Mouse (Mus musculus) midbrain, embryonic 12.5 days (tissue): ENCODE measurements around the gene Usp2. TPM values are rescaled to one million over a fixed set of nuclear protein-coding genes. Genes with fewer than 3 reads are reported as not detected.

Experiments used
- ATAC-seq: fragments of 200-750 bp; cut with Nextera tagmentation; 2 replicates; pipeline ENCODE4 v1.8.0; 2017; ENCODE audit warnings: low read depth, moderate TSS enrichment, moderate library complexity; ENCODE audit not compliant: low FRiP score
- H3K27ac ChIP-seq: fragments of 300-500 bp; sonication (generic); replicated peaks from 2 replicates; pipeline ENCODE4 v1.5.1; 2016; ENCODE audit warnings: mild to moderate bottlenecking
- H3K27me3 ChIP-seq: fragments of 300-500 bp; sonication (generic); 2 replicates; pipeline ENCODE4 v1.6.1; 2016; ENCODE audit warnings: mild to moderate bottlenecking
- H3K36me3 ChIP-seq: fragments of 300-500 bp; sonication (generic); 2 replicates; pipeline ENCODE4 v1.6.1; 2016
- H3K4me1 ChIP-seq: fragments of 300-500 bp; sonication (generic); 2 replicates; pipeline ENCODE4 v1.6.1; 2016
- H3K4me2 ChIP-seq: fragments of 300-500 bp; sonication (generic); replicated peaks from 2 replicates; pipeline ENCODE4 v1.6.1; 2016; ENCODE audit warnings: mild to moderate bottlenecking, moderate library complexity
- H3K4me3 ChIP-seq: fragments of 300-500 bp; sonication (generic); 2 replicates; pipeline ENCODE4 v1.5.1; 2016; ENCODE audit warnings: mild to moderate bottlenecking
- H3K9ac ChIP-seq: fragments of 300-500 bp; sonication (generic); replicated peaks from 2 replicates; pipeline ENCODE4 v1.6.1; 2016; ENCODE audit warnings: mild to moderate bottlenecking, moderate library complexity
- H3K9me3 ChIP-seq: fragments of 300-500 bp; sonication (generic); 2 replicates; pipeline ENCODE4 v1.6.1; 2016; ENCODE audit warnings: mild to moderate bottlenecking
- WGBS: fragments of 180-500 bp; shearing (Covaris S2); methylation state at CpG from one replicate; pipeline ENCODE4 v1.1.7; 2016; 5-methylcytosine and 5-hydroxymethylcytosine counted together
- polyA plus RNA-seq: library from polyadenylated mRNA; unstranded; fragments of >200 nt; fragmentation: Nextera tagmentation; extraction: Ambion mirVana; gene quantifications from 2 replicates; pipeline ENCODE4 v1.2.1, GENCODE M21; 2016

Usp2 gene
- polyA plus RNA-seq, 1 experiment from 2014 or later: 6.4 TPM

GRCm38 (mm10) chr9:44079997-44080780 is 13.4 kb downstream of the Usp2 start:
- Histone ChIP-seq H3K27ac (no peak overlapping the region), H3K9ac (no peak overlapping the region), H3K4me3 (no peak overlapping the region), H3K9me3 (no peaks in the 10 kb centered on the region), H3K4me1 (peaks cover 40% of the 10 kb centered on the region), H3K4me2 (no peak overlapping the region), H3K36me3 (no peaks in the 10 kb centered on the region), H3K27me3 (peaks cover 67% of the 10 kb centered on the region)
- WGBS: 78% methylated on average over 10 of the region's 10 CpGs
- no peak for ATAC-seq

DNA sequence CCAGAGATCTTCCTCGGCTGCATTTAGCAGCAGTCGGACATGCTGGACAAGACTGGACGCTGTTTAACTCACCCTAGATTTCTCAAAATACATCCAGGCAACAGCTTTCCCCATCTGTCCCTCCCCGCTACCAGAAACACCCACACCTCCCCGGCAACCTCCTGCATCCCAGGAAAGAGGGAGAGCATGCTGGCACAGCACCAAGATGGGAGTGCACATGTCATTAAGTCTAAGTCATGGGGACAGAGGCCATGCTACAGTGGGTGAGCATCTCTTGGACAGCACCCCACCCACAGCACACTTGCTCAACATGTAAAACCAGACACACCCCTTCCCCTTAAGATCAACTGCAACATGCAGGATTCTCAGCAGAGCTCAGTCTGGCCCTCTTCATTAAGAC is 14.1 kb downstream of the Usp2 start:
- Histone ChIP-seq H3K4me3 (no peak overlapping the region), H3K9ac (no peak overlapping the region), H3K4me2 (no peak overlapping the region), H3K27me3 (peaks cover 74% of the 10 kb centered on the region), H3K36me3 (no peaks in the 10 kb centered on the region), H3K4me1 (peaks cover 47% of the 10 kb centered on the region), H3K27ac (no peak overlapping the region), H3K9me3 (no peaks in the 10 kb centered on the region)
- no peak for ATAC-seq
- 90% methylated on average over 5 of the region's 5 CpGs for WGBS

GRCm38 (mm10) chr9:44081581-44081980 is 14.8 kb downstream of the Usp2 start:
- Histone ChIP-seq H3K4me2 (no peak overlapping the region), H3K27ac (no peak overlapping the region), H3K27me3 (peaks cover 75% of the 10 kb centered on the region), H3K9me3 (no peaks in the 10 kb centered on the region), H3K4me3 (no peak overlapping the region), H3K9ac (no peak overlapping the region), H3K36me3 (no peaks in the 10 kb centered on the region), H3K4me1 (peaks cover 50% of the 10 kb centered on the region)
- ATAC-seq: no peak
- WGBS: 71% methylated on average over 5 of the region's 5 CpGs

GRCm38 (mm10) chr9:44082266-44082665 is 15.4 kb downstream of the Usp2 start:
- Histone ChIP-seq H3K4me2 (no peak overlapping the region), H3K9me3 (no peaks in the 10 kb centered on the region), H3K4me3 (no peak overlapping the region), H3K9ac (no peak overlapping the region), H3K27me3 (peaks cover 82% of the 10 kb centered on the region), H3K27ac (no peak overlapping the region), H3K36me3 (no peaks in the 10 kb centered on the region), H3K4me1 (peaks cover 48% of the 10 kb centered on the region)
- WGBS: 95% methylated on average over 5 of the region's 5 CpGs
- ATAC-seq: no peak

- WGBS: 8% methylated on average over 23 of the region's 23 CpGs
- ATAC-seq: no peak
- H3K27me3 ChIP-seq: peaks cover 87% of the 10 kb centered on the region
Observed at GRCm38 (mm10) chr9:44083392-44084121, 16.7 kb downstream of the Usp2 start.

GRCm38 (mm10) chr9:44084236-44084635 is 17.4 kb downstream of the Usp2 start:
- H3K36me3 ChIP-seq: no peaks in the 10 kb centered on the region
- H3K4me1 ChIP-seq: peaks cover 48% of the 10 kb centered on the region
- 1% methylated on average over 14 of the region's 14 CpGs for WGBS
- H3K9me3 ChIP-seq: no peaks in the 10 kb centered on the region
- no peak overlapping the region for H3K27ac ChIP-seq
- ATAC-seq: peak; percentile 20; the same call in 1 of the 2 replicates
- peaks cover 85% of the 10 kb centered on the region for H3K27me3 ChIP-seq
- peak overlapping the region; percentile 60 for H3K4me3 ChIP-seq
- H3K9ac ChIP-seq: peak overlapping the region; percentile 72; the same call in 1 of the 2 replicates
- peak overlapping the region; percentile 98 for H3K4me2 ChIP-seq

More at GRCm38 (mm10) chr9:44083392-44084121, 16.7 kb downstream of the Usp2 start:
- Histone ChIP-seq H3K36me3 (no peaks in the 10 kb centered on the region), H3K9ac (0 out of 2 replicates have a peak overlapping the region, but pooled peaks have one; percentile 11), H3K9me3 (no peaks in the 10 kb centered on the region), H3K4me1 (peaks cover 55% of the 10 kb centered on the region), H3K4me2 (peak overlapping the region; percentile 98), H3K4me3 (peak overlapping the region; percentile 60), H3K27ac (no peak overlapping the region)

- under 1% methylated on average over 62 of the region's 62 CpGs for WGBS
- ATAC-seq: peak; percentile 83
- no peaks in the 10 kb centered on the region for H3K36me3 ChIP-seq
- H3K9me3 ChIP-seq: no peaks in the 10 kb centered on the region
- H3K9ac ChIP-seq: peak overlapping the region; percentile 72
- H3K4me3 ChIP-seq: peak overlapping the region; percentile 60
- peak overlapping the region; percentile 98 for H3K4me2 ChIP-seq
- peaks cover 45% of the 10 kb centered on the region for H3K4me1 ChIP-seq
- peaks cover 82% of the 10 kb centered on the region for H3K27me3 ChIP-seq
- H3K27ac ChIP-seq: no peak overlapping the region
Observed at GRCm38 (mm10) chr9:44084659-44085229, 17.9 kb downstream of the Usp2 start.

DNA sequence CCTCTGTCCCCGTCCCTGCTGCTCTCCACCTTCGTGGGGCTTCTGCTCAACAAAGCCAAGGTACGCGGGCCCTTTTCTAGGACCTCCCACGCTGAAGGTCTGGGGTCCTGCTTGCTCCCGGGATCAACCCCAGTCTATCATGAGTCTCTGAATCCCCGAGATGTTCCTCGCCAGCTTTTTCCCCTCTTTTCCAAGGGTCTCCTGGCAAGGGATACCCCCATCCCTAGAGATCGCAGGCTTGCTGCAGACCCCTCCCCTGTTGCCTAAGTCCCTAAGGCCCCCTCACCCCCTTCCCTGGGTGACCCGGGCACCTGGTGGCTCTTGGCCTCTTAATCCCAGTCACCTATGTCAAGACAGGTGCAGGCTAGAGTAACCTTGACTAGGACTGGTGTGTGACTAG is 18.5 kb downstream of the Usp2 start:
- no peaks in the 10 kb centered on the region for H3K9me3 ChIP-seq
- H3K4me2 ChIP-seq: peak overlapping the region; percentile 98
- H3K9ac ChIP-seq: peak overlapping the region; percentile 72
- peaks cover 45% of the 10 kb centered on the region for H3K4me1 ChIP-seq
- H3K36me3 ChIP-seq: no peaks in the 10 kb centered on the region
- no peak for ATAC-seq
- H3K27ac ChIP-seq: no peak overlapping the region
- H3K4me3 ChIP-seq: peak overlapping the region; percentile 60
- peaks cover 80% of the 10 kb centered on the region for H3K27me3 ChIP-seq
- 2% methylated on average over 10 of the region's 10 CpGs for WGBS

- no peak overlapping the region for H3K27ac ChIP-seq
- H3K4me3 ChIP-seq: peak overlapping the region; percentile 60; the same call in 1 of the 2 replicates
- no peaks in the 10 kb centered on the region for H3K9me3 ChIP-seq
- no peaks in the 10 kb centered on the region for H3K36me3 ChIP-seq
- peaks cover 43% of the 10 kb centered on the region for H3K4me1 ChIP-seq
- peak overlapping the region; percentile 98 for H3K4me2 ChIP-seq
- no peak for ATAC-seq
- no peak overlapping the region for H3K9ac ChIP-seq
- H3K27me3 ChIP-seq: peaks cover 73% of the 10 kb centered on the region
- WGBS: 71% methylated on average over 15 of the region's 15 CpGs
Observed at GRCm38 (mm10) chr9:44085741-44086665, 19.2 kb downstream of the Usp2 start.

DNA sequence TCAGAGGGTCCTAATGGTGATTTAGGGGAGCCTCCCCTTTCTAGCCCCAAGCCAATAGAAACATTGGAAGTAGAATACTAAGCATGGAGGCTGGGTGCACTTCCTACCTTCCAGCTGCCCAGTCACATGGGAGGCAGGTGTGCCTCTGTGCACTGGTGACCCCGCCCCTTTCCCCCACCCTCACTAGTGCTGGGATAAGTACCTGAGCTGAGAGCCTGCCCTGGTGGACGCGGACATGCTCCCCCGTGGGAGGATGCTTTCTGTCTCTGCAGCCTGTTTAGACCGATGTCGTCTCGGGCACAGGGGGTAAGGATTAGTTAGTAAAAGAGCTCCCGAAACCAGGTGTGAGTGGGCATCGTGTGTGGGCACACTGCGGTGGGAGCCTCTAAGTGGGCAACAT is 20.1 kb downstream of the Usp2 start:
- no peak for ATAC-seq
- WGBS: 53% methylated on average over 10 of the region's 10 CpGs
- no peaks in the 10 kb centered on the region for H3K36me3 ChIP-seq
- H3K4me2 ChIP-seq: no peak overlapping the region
- H3K4me3 ChIP-seq: no peak overlapping the region
- no peaks in the 10 kb centered on the region for H3K9me3 ChIP-seq
- peaks cover 68% of the 10 kb centered on the region for H3K27me3 ChIP-seq
- H3K9ac ChIP-seq: no peak overlapping the region
- peaks cover 35% of the 10 kb centered on the region for H3K4me1 ChIP-seq
- no peak overlapping the region for H3K27ac ChIP-seq

- Histone ChIP-seq H3K9ac (no peak overlapping the region), H3K27me3 (peaks cover 59% of the 10 kb centered on the region), H3K4me2 (no peak overlapping the region), H3K9me3 (no peaks in the 10 kb centered on the region), H3K4me1 (peaks cover 35% of the 10 kb centered on the region), H3K4me3 (no peak overlapping the region), H3K36me3 (no peaks in the 10 kb centered on the region), H3K27ac (no peak overlapping the region)
- WGBS: 14% methylated on average over 15 of the region's 15 CpGs
- no peak for ATAC-seq
Observed at GRCm38 (mm10) chr9:44087761-44088455, 21.1 kb downstream of the Usp2 start.
